Mouse (Mus musculus): Measurements from ENCODE around the gene Vill. TPM values are rescaled to one million over a fixed set of nuclear protein-coding genes. Genes with fewer than 3 reads are reported as not detected.

Gene Vill
- total and polyA plus RNA-seq, 2 experiments from 2014 or later, result 2.8 to 3.8 TPM

- H3K36me3 ChIP-seq (ENCODE audit: insufficient read depth, low read length), result 0 out of 2 replicates have a peak, but pooled peaks cover 6% of the 10 kb centered on the region
- no peak for TF ChIP-seq CTCF (IDR thresholded peaks at IDR 0.05)
- 90% methylated on average over 7 of the region's 7 CpGs for WGBS
- H3K4me1 ChIP-seq (ENCODE audit: insufficient read depth, low read length), result peaks cover 2% of the 10 kb centered on the region
- H3K4me3 ChIP-seq (ENCODE audit: low read depth, low read length), result no peak overlapping the region
- no peak overlapping the region for H3K27ac ChIP-seq (ENCODE audit: low read depth, low read length)
- H3K27me3 ChIP-seq (ENCODE audit: insufficient read depth, low read length), result no peaks in the 10 kb centered on the region
- no peaks in the 10 kb centered on the region for H3K9me3 ChIP-seq (ENCODE audit: low read length)
- no peak for DNase-seq (ENCODE audit: low spot score)
- H3K9ac ChIP-seq (replicated peaks; ENCODE audit: low read length, poor library complexity, severe bottlenecking), result no peak overlapping the region
- H3K4me2 ChIP-seq (ENCODE audit: low read depth, low read length, poor library complexity, severe bottlenecking), result no peak overlapping the region
- ATAC-seq (ENCODE audit: low FRiP score), result no peak
Measured at GRCm38 (mm10) chr9:119027337-119027736, 25.2 kb upstream of the Vill start.

DNA sequence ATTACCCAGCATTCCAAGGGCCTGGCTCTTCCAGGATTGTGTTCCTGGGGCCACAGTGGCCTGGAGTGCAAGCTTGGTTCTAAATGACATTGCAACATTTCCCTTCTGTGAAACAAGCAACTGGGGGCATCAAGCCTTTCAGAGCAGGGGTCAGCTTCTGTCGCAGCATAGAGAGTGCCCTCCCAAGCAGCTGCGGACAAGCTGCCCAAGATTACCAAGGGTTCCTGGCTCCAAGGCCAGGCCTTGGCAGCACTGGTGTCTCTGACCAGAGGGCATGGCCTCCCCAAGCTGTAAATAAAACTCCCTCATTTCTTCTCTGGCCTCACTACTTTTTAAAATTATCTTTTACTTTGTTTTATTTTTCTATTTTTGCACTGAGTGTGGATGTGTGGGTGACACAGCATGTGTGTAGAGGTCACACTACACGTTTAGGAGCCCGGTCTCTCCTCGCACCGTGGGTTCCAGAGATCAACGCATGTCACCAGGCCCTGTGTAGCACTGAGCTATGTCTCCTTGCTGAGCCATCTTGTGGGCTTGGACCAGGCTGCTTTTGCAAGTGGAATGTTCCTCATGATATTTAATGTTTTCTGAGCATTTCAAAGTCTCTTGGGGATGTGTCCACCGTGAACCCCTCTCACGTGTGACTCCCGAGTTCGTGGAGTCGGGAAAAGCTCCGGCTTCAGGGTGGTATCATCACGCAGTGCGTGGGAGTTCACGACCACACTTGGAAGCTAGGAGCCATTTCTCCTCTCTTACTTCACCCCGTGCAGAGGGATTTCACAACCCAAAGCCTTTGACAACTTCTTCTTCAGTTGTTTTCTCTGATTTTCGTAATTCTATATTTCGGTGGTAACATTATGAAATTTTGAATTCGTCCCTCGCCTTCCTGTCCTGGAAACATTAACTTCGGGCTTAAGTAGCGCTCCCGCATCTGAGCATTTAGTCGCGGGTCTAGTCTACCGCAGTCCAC lies 24.1 kb upstream of the Vill start:
- Histone ChIP-seq H3K4me3 (ENCODE audit: low read depth, low read length) (no peak overlapping the region), H3K27me3 (ENCODE audit: insufficient read depth, low read length) (no peaks in the 10 kb centered on the region), H3K27ac (ENCODE audit: low read depth, low read length) (no peak overlapping the region), H3K4me2 (ENCODE audit: low read depth, low read length, poor library complexity, severe bottlenecking) (no peak overlapping the region), H3K4me1 (ENCODE audit: insufficient read depth, low read length) (peaks cover 13% of the 10 kb centered on the region), H3K9me3 (ENCODE audit: low read length) (no peaks in the 10 kb centered on the region), H3K9ac (replicated peaks; ENCODE audit: low read length, poor library complexity, severe bottlenecking) (no peak overlapping the region), H3K36me3 (ENCODE audit: insufficient read depth, low read length) (0 out of 2 replicates have a peak, but pooled peaks cover 6% of the 10 kb centered on the region)
- no peak for DNase-seq (ENCODE audit: low spot score)
- no peak for TF ChIP-seq CTCF (IDR thresholded peaks at IDR 0.05)
- ATAC-seq (ENCODE audit: low FRiP score), result no peak
- WGBS, result 96% methylated on average over 27 of the region's 27 CpGs

DNA sequence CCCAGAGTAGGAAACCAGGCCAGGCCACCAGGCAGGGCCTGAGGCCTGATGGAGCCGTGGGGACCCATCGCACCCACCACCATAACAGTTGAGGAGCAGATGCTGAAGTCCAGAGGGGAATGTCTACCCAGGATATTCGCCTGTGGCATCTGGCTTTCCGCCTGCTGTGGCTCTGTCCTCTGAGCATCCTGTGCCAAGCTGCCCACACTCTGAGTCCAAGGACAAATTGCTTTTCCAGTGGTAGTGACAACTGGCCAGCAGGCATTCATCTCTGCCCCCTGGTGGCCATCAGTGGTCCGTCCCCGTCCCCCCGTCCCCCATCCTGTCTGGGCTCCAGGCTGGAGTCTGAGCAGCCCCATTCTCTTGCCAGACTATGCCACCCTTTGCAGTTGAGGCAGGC lies 23.0 kb upstream of the Vill start:
- no peak for ATAC-seq (ENCODE audit: low FRiP score)
- no peaks in the 10 kb centered on the region for H3K27me3 ChIP-seq (ENCODE audit: insufficient read depth, low read length)
- H3K9ac ChIP-seq (replicated peaks; ENCODE audit: low read length, poor library complexity, severe bottlenecking), result no peak overlapping the region
- peaks cover 15% of the 10 kb centered on the region for H3K4me1 ChIP-seq (ENCODE audit: insufficient read depth, low read length)
- no peaks in the 10 kb centered on the region for H3K9me3 ChIP-seq (ENCODE audit: low read length)
- WGBS, result 60% methylated on average over 7 of the region's 7 CpGs
- 0 out of 2 replicates have a peak, but pooled peaks cover 6% of the 10 kb centered on the region for H3K36me3 ChIP-seq (ENCODE audit: insufficient read depth, low read length)
- peak; percentile 71 for DNase-seq (ENCODE audit: low spot score)
- no peak overlapping the region for H3K4me2 ChIP-seq (ENCODE audit: low read depth, low read length, poor library complexity, severe bottlenecking)
- H3K27ac ChIP-seq (ENCODE audit: low read depth, low read length), result no peak overlapping the region
- TF ChIP-seq CTCF (IDR thresholded peaks at IDR 0.05), result peak; percentile 74
- H3K4me3 ChIP-seq (ENCODE audit: low read depth, low read length), result no peak overlapping the region

DNA sequence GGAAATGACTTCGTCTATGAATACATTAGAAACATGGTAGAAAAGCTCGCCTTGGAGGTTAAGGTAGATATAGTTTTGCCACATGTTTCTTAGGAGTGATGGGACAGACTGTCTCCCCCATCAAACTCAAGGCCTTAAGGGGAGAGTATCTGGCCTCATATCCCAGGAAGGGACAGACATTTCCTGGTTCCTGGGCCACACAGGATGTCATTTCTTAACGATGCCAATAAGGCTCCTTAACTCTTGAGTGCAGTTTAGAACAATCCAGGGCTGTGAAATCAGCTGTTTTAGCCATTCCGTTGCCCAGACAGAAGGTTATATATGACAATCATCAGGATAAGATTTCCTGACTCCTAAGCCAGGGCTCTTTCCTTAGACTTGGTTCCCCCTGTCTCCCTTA lies 21.5 kb upstream of the Vill start:
- Histone ChIP-seq H3K9me3 (ENCODE audit: low read length) (no peaks in the 10 kb centered on the region), H3K36me3 (ENCODE audit: insufficient read depth, low read length) (0 out of 2 replicates have a peak, but pooled peaks cover 6% of the 10 kb centered on the region), H3K27me3 (ENCODE audit: insufficient read depth, low read length) (no peaks in the 10 kb centered on the region), H3K4me1 (ENCODE audit: insufficient read depth, low read length) (peaks cover 15% of the 10 kb centered on the region), H3K27ac (ENCODE audit: low read depth, low read length) (no peak overlapping the region), H3K4me3 (ENCODE audit: low read depth, low read length) (no peak overlapping the region), H3K4me2 (ENCODE audit: low read depth, low read length, poor library complexity, severe bottlenecking) (no peak overlapping the region), H3K9ac (replicated peaks; ENCODE audit: low read length, poor library complexity, severe bottlenecking) (no peak overlapping the region)
- no peak for DNase-seq (ENCODE audit: low spot score)
- no peak for TF ChIP-seq CTCF (IDR thresholded peaks at IDR 0.05)
- ATAC-seq (ENCODE audit: low FRiP score), result no peak
- 95% methylated on average over 4 of the region's 4 CpGs for WGBS

GRCm38 (mm10) chr9:119031772-119032171 lies 20.8 kb upstream of the Vill start:
- no peak for ATAC-seq (ENCODE audit: low FRiP score)
- no peak overlapping the region for H3K9ac ChIP-seq (replicated peaks; ENCODE audit: low read length, poor library complexity, severe bottlenecking)
- H3K4me1 ChIP-seq (ENCODE audit: insufficient read depth, low read length), result peaks cover 15% of the 10 kb centered on the region
- no peaks in the 10 kb centered on the region for H3K27me3 ChIP-seq (ENCODE audit: insufficient read depth, low read length)
- no peak overlapping the region for H3K4me3 ChIP-seq (ENCODE audit: low read depth, low read length)
- no peaks in the 10 kb centered on the region for H3K9me3 ChIP-seq (ENCODE audit: low read length)
- no peak for TF ChIP-seq CTCF (IDR thresholded peaks at IDR 0.05)
- H3K36me3 ChIP-seq (ENCODE audit: insufficient read depth, low read length), result 0 out of 2 replicates have a peak, but pooled peaks cover 6% of the 10 kb centered on the region
- 80% methylated on average over 14 of the region's 14 CpGs for WGBS
- peak overlapping the region; percentile 78; the same call in 1 of the 2 replicates for H3K27ac ChIP-seq (ENCODE audit: low read depth, low read length)
- no peak for DNase-seq (ENCODE audit: low spot score)
- no peak overlapping the region for H3K4me2 ChIP-seq (ENCODE audit: low read depth, low read length, poor library complexity, severe bottlenecking)

- TF ChIP-seq CTCF (IDR thresholded peaks at IDR 0.05), result no peak
- peaks cover 15% of the 10 kb centered on the region for H3K4me1 ChIP-seq (ENCODE audit: insufficient read depth, low read length)
- DNase-seq (ENCODE audit: low spot score) (no peak), ATAC-seq (ENCODE audit: low FRiP score) (no peak)
- 26% methylated on average over 9 of the region's 9 CpGs for WGBS
- no peak overlapping the region for H3K9ac ChIP-seq (replicated peaks; ENCODE audit: low read length, poor library complexity, severe bottlenecking)
- H3K9me3 ChIP-seq (ENCODE audit: low read length), result no peaks in the 10 kb centered on the region
- H3K36me3 ChIP-seq (ENCODE audit: insufficient read depth, low read length), result 0 out of 2 replicates have a peak, but pooled peaks cover 3% of the 10 kb centered on the region
- H3K4me2 ChIP-seq (ENCODE audit: low read depth, low read length, poor library complexity, severe bottlenecking), result no peak overlapping the region
- no peaks in the 10 kb centered on the region for H3K27me3 ChIP-seq (ENCODE audit: insufficient read depth, low read length)
- H3K4me3 ChIP-seq (ENCODE audit: low read depth, low read length), result no peak overlapping the region
- peak overlapping the region; percentile 78; the same call in 1 of the 2 replicates for H3K27ac ChIP-seq (ENCODE audit: low read depth, low read length)
Measured at GRCm38 (mm10) chr9:119032538-119032937, 20.0 kb upstream of the Vill start.
